Mouse (Mus musculus): Measurements from ENCODE around the gene Ucp2.

The Ucp2 gene

DNA sequence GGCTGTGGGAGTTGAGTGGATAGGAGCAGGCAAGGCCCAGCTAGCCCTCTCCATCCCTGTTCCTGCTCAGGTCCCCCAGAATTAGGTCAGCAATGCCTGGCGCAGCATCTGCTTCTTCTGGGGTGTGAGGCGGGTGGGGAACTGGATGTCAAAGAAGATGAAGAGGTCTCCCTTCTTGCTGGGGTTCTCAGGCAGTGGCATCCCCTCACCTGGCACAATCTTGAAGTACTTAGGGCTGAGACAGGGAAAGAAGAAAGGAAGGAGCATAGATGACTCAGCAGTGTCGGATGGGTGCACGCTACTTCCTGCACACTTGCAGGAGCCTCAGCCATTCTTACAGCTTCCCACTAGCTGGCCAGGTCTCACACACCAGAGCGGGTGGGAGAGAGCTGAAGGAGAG, 9.9 kb downstream of the Ucp2 start:
- no peak for DNase-seq (ENCODE audit: low read depth, low spot score)

DNA sequence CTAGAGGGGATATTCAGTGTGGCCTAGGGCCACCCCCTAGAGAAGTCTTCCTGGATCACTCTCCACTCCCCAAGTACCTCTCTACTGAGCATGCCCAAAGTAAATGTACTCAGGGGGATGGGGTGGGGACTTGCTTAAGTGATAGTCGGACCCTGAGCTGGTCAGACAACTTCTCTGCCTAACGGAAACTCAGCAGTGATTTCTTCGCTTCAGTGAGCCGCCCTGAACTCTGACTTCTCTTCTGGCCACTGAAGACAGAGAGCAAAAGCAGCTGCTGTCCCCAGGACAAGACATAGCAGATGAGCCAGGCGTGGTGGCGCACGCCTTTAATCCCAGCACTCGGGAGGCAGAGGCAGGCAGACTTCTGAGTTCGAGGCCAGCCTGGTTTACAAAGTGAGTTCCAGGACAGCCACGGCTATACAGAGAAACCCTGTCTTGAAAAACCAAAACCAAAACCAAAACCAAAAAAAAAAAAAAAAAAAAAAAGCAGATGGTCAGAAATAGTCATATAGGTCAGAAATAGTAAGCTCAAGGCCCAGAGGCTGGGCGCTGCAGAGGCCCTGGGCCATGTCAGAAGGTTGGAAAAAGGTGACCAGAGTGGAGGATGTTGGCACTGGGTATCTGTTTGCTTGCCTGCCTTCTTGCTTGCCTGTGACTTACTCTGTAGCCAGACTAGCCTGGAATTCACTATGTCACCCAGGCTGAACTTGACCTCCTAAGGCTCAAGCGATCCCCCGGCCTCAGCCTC, 11.8 kb downstream of the Ucp2 start:
- no peak for DNase-seq (ENCODE audit: low read depth, low spot score)

DNA sequence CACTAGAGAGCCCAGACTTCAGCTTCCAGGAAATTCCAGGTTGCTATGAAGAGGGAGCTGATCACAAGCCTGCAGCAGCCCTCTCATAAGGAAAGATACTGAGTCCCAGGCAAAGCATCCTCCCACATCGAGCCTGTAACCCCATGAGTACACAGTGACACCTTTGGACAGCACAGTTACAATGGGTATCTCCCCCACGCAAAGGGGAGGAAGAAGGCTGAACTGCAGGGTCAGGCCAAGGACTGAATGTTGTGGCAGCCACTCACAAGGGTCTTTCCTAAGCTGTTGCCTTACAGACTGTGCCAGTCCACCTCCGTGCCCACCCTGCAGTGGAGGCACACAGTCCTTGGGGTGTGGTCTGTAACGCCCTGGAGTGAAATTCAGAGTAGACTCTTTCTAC, 13.4 kb downstream of the Ucp2 start:
- DNase-seq (ENCODE audit: low read depth, low spot score): no peak

DNA sequence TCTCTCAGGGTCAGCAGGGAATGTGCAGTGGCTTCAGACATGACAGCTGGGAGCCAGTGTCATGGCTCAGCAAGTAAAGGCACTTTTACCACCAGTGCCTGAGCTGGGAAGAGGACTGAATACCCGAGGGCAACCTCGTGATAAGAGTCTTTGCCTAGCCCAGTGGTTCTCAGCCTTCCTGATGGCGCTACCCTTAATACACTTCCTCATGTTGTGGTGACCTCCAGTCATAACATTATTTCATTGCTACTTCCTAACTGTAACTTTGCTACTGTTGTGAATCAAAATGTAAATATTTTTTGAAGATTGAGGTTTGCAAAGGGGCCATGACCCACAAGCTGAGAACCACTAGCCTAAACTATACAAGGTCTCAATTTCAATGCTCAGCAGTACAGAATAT, 15.5 kb downstream of the Ucp2 start:
- DNase-seq (ENCODE audit: low read depth, low spot score): no peak

DNA sequence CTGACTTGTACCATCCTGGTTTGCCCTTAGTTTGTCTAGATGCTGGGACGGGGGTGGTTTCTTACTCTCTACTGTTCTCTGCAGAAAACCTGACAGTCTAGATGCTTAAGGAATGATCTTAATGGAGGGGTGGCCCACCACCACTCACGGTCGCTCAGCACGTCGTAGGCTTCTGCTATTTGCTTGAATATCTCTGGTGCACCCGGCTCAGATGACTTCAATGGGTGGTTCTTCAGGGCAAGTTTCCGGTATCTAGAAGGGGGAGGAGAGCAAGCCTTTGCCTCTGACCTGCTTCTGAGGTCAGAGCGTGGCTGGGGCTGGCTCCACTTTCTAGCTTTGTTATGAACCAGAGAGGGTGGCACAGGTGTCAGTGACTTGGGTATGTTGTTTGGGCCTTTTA, 18.5 kb downstream of the Ucp2 start:
- DNase-seq (ENCODE audit: low read depth, low spot score): no peak

DNA sequence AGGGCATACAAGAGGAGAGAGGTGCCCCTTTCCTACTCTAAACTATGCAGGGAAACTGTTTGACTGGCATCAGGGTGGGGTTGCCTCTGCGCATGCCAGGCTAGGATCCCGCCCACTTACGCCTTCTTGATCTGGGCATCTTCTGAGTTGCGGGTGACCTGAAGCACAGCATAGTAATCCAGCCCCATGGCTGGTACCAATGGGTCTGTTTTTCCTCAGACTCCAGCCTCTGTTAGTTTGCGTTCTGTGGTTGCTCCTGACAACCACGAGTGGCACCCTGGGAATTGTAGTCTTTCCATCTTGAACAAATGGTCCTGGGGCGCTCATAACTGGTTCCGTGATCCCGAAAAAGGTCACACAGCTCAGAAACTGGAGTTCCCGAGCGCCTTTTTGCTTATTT, 21.4 kb downstream of the Ucp2 start, which contains the start of gene Dnajb13:
Gene Dnajb13, minus strand, starts transcription at position 388 of the 400 bp plus-strand sequence.
- no peak for DNase-seq (ENCODE audit: low read depth, low spot score)

DNA sequence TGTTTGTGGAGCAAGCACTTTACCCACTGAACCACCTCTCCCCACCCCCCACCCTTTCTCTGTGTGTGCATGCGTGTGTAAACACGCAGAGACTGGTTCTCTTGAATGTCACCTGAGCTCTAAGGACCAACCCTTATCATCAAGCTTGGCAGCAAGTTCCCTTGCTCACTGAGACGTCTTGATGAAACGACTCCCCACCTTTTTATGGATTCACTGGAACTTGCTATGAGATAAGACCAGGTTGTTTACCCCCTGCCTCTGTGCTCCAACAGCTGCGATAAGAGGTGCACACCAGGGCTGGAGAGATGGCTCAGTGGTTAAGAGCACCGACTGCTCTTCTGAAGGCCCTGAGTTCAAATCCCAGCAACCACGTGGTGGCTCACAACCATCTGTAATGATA, 27.1 kb downstream of the Ucp2 start:
- DNase-seq (ENCODE audit: low read depth, low spot score): no peak

DNA sequence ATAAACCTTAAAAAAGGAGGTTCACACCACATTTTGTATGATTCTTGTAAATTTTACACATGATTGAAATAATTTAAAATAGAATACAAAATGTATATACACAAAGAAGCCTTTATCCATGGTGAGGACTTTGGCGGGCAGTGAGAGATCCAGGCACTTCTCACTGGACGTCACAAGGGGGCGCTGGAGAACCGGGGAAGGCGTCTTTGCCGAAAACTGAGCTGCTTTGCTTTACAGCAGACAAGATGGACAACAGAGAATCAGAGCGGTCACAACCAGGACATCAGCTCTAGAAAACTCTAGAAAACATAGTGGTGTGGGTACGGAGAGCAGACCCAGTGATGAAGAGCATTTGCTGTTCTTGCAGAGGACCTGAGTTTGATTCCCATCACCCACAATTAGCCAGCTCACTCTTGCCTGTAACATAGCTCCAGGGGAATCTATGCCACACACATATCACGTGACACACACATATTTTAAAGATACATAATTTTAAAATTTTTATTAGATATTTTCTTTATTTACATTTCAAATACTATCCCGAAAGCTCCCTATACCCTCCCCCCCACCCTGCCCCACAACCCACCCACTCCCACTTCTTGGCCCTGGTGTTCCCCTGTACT, 27.6 kb downstream of the Ucp2 start:
- DNase-seq (ENCODE audit: low read depth, low spot score): peak; percentile 75

DNA sequence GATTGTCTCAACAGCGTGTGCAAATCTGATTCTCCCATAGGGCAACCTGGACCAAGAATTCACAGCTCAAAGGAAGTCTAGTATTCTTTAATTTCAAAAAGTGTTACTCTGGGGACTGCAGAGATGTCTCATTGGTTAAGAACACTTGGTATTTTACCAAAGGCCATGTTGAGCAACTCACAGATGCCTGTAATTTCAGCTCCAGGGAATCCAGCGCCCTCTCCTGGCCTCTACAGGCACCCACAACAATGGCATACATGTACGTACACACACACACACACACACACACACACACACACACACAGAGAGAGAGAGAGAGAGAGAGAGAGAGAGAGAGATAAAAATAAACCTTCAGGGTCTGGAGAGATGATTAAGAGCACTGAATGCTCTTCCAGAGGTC, 29.1 kb downstream of the Ucp2 start:
- DNase-seq (ENCODE audit: low read depth, low spot score): no peak

DNA sequence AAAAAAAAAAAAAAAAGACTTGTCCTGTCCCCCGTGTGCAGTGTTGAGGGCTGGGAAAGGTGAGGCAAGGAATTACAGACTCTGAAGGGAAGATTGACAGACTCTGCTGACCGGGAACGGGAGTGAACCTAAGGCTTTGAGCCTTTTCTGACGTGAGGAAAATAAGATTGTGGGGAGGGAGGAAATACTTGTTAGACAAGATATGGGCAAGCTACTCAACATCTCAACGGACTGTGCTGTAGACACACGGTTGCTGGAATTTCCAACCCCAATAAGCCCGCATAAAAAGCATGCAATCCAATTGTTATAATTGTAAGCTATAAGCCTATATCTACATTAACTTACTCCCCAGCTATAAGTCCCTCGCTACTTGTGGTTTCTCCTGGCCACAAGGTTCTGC, 31.5 kb downstream of the Ucp2 start:
- no peak for DNase-seq (ENCODE audit: low read depth, low spot score)

DNA sequence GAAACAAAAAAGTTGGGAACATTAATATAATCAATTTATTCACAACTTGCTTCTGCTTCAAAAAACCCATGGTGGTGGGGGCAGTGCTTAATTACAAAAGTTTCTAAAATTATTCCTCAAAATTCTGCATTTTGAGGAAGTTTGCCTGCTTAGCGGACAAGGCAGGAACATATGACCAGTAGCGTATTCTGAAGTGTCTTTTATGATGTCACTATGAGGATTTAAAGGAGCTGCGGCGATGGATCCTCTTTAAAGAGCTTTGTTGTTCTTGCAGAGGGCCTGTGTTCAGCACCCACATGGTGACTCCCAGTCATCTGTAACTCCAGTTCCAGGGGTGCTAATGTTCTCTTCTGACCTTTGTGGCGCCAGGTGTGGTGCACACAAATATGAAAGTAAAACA, 37.6 kb downstream of the Ucp2 start:
- DNase-seq (ENCODE audit: low read depth, low spot score): no peak

DNA sequence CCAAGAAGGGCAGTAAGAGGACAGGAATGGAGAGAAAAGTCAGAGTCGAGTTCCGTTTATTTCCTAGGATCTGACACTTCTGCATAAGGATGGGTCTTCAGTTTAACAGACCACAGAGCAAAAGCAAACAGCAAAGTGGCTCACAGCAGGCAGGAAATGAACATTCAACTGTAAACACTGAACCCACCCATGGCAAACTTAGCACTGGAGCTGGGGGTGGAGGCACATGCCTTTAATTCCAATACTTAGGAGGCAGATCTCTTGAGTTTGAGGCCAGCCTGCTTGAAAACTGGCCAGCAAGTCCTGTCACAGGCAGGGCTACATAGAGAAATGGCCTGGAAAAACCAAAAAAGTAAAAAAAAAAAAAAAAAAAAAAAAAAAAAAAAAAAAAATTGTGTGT, 40.4 kb downstream of the Ucp2 start:
- no peak for DNase-seq (ENCODE audit: low read depth, low spot score)

DNA sequence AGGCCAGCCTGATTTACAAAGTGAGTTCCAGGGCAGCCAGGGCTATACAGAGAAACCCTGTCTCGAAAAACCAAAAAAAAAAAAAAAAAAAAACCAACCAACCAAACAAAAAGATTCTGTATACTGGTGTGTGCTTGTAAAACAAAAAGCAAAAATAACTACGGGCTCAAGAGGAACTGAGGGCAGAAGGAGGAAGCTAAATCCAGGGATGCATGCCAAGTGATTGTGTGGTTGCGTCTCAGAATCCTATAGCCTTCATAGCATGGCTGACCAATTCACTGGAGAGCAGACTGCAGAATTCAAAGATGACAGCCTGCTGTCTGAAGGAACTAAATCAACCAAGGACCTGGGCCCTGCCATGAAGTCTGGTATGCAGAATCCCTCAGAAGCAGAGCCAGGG, 41.1 kb downstream of the Ucp2 start:
- DNase-seq (ENCODE audit: low read depth, low spot score): no peak

DNA sequence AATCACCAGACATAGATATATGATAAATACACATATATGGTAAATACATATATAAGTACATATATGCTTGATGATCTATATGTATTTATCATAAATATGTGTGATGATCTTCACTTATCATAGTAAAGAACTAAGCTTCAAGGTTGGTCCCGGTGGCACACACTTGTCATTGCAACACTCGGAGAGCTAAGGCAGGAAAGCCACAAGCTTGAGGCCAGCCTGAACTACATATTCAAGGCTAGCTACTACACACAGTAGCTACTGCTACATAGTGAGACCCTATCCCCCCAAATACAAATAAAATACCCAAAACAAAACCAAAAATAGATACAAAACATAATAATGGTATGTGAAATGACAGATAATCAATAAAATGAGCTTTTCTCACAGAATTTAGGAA, 42.7 kb downstream of the Ucp2 start:
- DNase-seq (ENCODE audit: low read depth, low spot score): no peak

DNA sequence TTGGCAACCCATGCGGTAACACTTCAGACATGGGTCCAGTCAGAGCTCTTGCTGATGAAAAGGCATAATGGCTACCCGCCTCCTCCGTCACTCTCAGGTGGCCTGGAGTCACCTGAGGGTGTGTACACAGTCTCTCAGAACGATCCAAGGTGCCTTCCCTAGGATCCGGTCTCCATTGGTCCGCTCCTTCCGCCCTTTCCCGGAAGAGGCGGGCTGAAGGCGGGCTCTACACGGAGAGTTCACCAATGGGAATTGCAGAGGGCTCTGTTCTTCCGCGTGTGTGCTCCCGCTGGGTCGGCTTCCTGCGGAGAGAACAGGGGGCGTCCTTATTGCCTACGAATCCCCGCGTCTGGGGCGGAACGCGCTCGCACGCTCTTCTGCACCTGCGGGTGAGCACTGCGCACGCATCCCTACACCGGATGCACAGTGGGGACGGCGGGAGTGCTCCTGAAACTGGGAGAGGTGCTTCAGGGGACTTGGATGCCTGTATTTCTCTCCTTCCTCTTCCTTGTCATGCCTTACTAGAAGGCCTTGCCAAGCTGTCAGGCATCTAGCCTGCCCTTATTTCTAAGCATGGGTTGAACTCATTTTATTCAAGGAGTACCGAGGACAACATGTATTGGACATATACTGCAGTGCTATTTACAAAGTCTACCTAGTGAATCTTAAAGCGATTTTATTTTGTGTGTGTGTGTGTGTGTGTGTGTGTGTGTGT, 43.8 kb downstream of the Ucp2 start, which contains the start of gene Coa4:
Gene Coa4, plus strand, starts transcription at position 268 of the 715 bp plus-strand sequence.
- peak; percentile 92 for DNase-seq (ENCODE audit: low read depth, low spot score)

DNA sequence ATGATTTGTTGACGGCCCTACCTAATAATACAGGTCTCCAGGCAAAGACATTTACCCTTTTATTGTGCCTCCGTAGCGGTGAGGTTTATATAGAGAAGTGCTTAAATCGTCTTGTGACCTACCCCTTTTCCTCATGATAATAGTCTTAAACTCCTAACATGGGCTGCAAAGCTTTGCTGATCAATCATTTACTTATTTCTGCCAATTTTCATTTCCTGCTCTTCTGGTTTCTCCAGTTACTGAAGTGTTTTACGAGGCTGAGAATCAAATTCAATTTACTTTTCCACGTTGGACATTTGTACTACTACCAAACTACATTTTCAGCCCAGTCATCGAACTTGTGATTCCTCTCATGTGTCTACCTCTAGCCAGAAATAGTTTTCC, 44.4 kb downstream of the Ucp2 start:
- DNase-seq (ENCODE audit: low read depth, low spot score): no peak

DNA sequence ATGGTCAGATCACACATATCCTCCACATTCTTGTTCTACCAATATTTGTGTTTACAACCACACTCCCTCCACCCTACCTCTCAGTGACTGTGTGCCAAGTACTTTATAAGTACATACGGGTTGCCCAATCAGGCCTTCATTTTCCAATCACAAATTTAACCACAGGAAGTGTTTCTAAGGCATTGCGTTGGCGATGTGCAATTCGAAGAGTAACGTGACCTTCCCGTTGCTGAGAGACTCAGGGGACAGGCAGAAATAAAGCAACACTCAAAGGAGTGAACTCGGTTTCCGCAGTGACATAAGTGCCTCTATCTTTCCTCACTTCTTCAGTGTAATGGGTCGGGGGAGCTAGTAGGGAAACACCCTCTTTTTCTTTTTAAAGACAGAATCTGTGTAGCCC, 46.4 kb downstream of the Ucp2 start:
- no peak for DNase-seq (ENCODE audit: low read depth, low spot score)

DNA sequence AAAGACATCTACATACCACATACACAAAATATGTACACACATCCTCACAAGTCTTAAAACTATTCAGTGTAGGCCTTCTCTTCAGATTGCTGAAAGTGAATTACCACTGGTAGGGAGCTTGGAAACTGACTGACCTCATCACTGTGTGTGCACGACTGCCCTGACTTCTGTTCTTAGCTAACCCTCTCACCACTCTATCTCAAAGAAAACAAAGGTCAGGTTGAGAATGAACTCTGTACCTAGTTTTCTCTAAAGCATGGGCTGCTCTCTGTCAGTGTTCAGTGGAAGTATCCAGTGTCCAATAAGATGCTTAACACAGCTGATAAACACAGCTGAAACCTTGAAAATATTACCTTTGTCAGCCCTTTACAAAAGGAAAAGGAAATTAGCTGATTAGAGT, 51.3 kb downstream of the Ucp2 start:
- no peak for DNase-seq (ENCODE audit: low read depth, low spot score)

DNA sequence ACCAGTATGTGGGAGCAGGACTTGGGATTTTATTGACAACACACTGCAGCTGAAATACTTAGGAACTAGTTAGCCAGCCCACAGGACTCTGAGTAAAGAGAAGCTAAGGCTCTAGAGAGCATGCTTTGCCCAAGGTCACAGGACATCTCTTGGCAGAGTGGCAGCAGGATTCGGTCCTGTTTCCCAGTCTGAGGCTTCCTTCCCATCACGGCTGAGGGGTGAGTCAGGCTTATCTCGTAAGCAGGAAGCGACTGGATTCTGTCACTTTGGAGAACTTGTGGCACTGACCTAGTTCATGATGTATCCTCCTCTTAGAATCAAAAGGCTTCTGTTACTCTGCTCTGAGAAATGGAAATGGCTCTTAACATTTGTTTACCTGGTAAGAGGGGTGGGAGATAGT, 54.5 kb downstream of the Ucp2 start:
- DNase-seq (ENCODE audit: low read depth, low spot score): no peak

DNA sequence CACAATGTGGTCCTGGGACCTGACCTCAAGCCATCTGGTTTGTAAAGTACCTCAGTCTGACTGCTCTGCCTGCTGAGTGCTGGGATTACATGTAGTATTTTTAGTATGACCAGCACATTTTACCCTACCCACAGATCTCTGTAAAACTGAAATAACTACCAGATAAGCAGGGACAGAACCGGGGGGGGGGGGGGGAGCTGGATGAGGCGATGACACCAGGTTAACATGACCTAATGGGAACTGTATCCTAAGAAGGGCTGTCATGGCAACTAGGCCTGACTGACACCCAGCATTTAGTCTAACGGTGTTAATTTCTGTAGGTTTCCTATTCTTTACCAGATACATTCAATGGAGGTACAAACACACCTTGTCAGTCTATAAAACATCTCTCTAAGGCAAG, 56.7 kb downstream of the Ucp2 start:
- no peak for DNase-seq (ENCODE audit: low read depth, low spot score)

DNA sequence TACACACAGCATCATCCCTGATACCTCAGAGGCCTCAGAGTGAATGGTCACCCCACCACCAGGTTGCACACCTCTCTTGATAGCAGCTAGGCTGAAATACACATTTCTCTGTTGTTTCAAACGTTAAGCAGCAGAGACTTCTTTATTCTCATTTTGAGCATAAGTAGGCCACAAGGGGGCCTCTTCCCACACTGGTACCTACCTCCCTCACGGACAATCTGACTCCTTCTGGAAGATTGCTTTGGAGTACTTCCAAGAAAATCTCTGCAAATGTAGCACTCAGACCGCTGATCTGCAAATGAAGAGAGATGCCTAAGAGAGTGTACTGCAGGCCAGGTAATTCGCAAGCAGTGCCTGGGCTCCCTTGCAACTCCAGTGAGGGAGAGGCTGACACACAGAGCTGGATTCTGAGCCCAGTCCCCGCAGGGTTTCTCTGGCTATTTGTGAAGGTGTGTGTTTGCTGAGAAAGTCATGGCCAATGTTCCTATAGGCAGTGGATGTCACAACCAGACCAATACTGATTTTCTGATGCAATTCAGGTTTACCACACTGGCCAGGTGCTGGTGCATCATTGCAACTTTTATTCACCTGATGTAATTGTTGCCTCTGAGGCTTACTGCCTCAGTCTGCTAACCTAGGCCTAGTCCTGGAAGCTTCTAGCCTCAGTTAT, 57.3 kb downstream of the Ucp2 start:
- DNase-seq (ENCODE audit: low read depth, low spot score): no peak
